Mouse (Mus musculus): ENCODE results near the gene Folr1. TPM values are rescaled to one million over a fixed set of nuclear protein-coding genes. Genes with fewer than 3 reads are reported as not detected.
A peak's percentile ranks its signal among the peaks of the same experiment; 100 is the strongest.

Folr1 gene
- total RNA-seq, 1 experiment from 2014 or later, result not detected

GRCm38 (mm10) chr7:101834903-101835302 is 35.7 kb downstream of the Folr1 start:
- ATAC-seq (replicated peaks; ENCODE audit: low read depth, poor library complexity, severe bottlenecking), result no peak

GRCm38 (mm10) chr7:101833916-101834584 is 36.5 kb downstream of the Folr1 start:
- no peak for ATAC-seq (replicated peaks; ENCODE audit: low read depth, poor library complexity, severe bottlenecking)

- ATAC-seq (replicated peaks; ENCODE audit: low read depth, poor library complexity, severe bottlenecking), result no peak
These were observed 37.2 kb downstream of the Folr1 start for GRCm38 (mm10) chr7:101833352-101833751.

GRCm38 (mm10) chr7:101832372-101832771 is 38.2 kb downstream of the Folr1 start:
- no peak for ATAC-seq (replicated peaks; ENCODE audit: low read depth, poor library complexity, severe bottlenecking)

- no peak for ATAC-seq (replicated peaks; ENCODE audit: low read depth, poor library complexity, severe bottlenecking)
These were observed 39.2 kb downstream of the Folr1 start for GRCm38 (mm10) chr7:101831437-101831836.

- no peak for ATAC-seq (replicated peaks; ENCODE audit: low read depth, poor library complexity, severe bottlenecking)
These were observed 40.2 kb downstream of the Folr1 start for GRCm38 (mm10) chr7:101830373-101830772.

- no peak for ATAC-seq (replicated peaks; ENCODE audit: low read depth, poor library complexity, severe bottlenecking)
These were observed 46.6 kb downstream of the Folr1 start for GRCm38 (mm10) chr7:101823758-101824630.

- ATAC-seq (replicated peaks; ENCODE audit: low read depth, poor library complexity, severe bottlenecking), result no peak
These were observed 47.5 kb downstream of the Folr1 start for GRCm38 (mm10) chr7:101822836-101823757.

- ATAC-seq (replicated peaks; ENCODE audit: low read depth, poor library complexity, severe bottlenecking), result peak; percentile 29
These were observed 48.8 kb downstream of the Folr1 start for GRCm38 (mm10) chr7:101821571-101822501.

- 0 out of 2 replicates have a peak, but pooled peaks have one; percentile 13 for ATAC-seq (replicated peaks; ENCODE audit: low read depth, poor library complexity, severe bottlenecking)
These were observed 50.1 kb downstream of the Folr1 start for GRCm38 (mm10) chr7:101820295-101821030.

- no peak for ATAC-seq (replicated peaks; ENCODE audit: low read depth, poor library complexity, severe bottlenecking)
These were observed 52.7 kb downstream of the Folr1 start, which contains the start of gene Phox2a for GRCm38 (mm10) chr7:101817861-101818401. Gene Phox2a (plus strand): TSS chr7:101818313.

Other genes with a start within 250 kb of the Folr1 start
- 29.2 TPM in 2 replicates for gene Clpb, start 207.2 kb downstream of the Folr1 start, total RNA-seq (2017)
- gene Phox2a, start 52.5 kb downstream of the Folr1 start, total RNA-seq (2017), result not detected in 2 replicates
- 1.0 and 1.8 TPM in 2 replicates for gene Inppl1, start 32.6 kb downstream of the Folr1 start, total RNA-seq (2017)
- gene Folr2, start 13.6 kb downstream of the Folr1 start, total RNA-seq (2017), result not detected in 2 replicates
- 62.0 and 107 TPM in 2 replicates for gene Anapc15, start 7.1 kb downstream of the Folr1 start, total RNA-seq (2017)
- gene Lamtor1, start 35.1 kb upstream of the Folr1 start, total RNA-seq (2017), result 66.9 and 67.0 TPM in 2 replicates
- 0.19 and 0.91 TPM in 2 replicates for gene Tomt, start 35.6 kb upstream of the Folr1 start, total RNA-seq (2017)
- 1.7 and 3.9 TPM in 2 replicates for gene Lrrc51, start 63.1 kb upstream of the Folr1 start, total RNA-seq (2017)
- gene Numa1, start 63.3 kb upstream of the Folr1 start, total RNA-seq (2017), result 251 and 297 TPM in 2 replicates
- 1.9 and 3.5 TPM in 2 replicates for gene Il18bp, start 147.9 kb upstream of the Folr1 start, total RNA-seq (2017)
- 6.6 and 13.2 TPM in 2 replicates for gene Rnf121, start 194.7 kb upstream of the Folr1 start, total RNA-seq (2017)
- gene Xndc1, start 194.7 kb upstream of the Folr1 start, total RNA-seq (2017), result 27.5 and 43.1 TPM in 2 replicates
- gene Xntrpc, start 194.9 kb upstream of the Folr1 start, total RNA-seq (2017), result 0.68 and 0.69 TPM in 2 replicates
- 0.69 and 1.3 TPM in 2 replicates for gene Trpc2, start 212.3 kb upstream of the Folr1 start, total RNA-seq (2017)
- 0.15 TPM in 1 of 2 replicates, not detected in the other for gene Art1, start 231.0 kb upstream of the Folr1 start, total RNA-seq (2017)
- 0.14 TPM in 1 of 2 replicates, not detected in the other for gene Art5, start 238.7 kb upstream of the Folr1 start, total RNA-seq (2017)
- 0.50 TPM in 1 of 2 replicates, not detected in the other for gene Chrna10, start 246.0 kb upstream of the Folr1 start, total RNA-seq (2017)

Data from common myeloid progenitor, adult 5-6 weeks (primary cell).